Mouse (Mus musculus): ENCODE results near the gene Alox5ap. TPM values are rescaled to one million over a fixed set of nuclear protein-coding genes. Genes with fewer than 3 reads are reported as not detected.

Gene Alox5ap
- polyA plus RNA-seq, 1 experiment = 8.2 TPM

DNA sequence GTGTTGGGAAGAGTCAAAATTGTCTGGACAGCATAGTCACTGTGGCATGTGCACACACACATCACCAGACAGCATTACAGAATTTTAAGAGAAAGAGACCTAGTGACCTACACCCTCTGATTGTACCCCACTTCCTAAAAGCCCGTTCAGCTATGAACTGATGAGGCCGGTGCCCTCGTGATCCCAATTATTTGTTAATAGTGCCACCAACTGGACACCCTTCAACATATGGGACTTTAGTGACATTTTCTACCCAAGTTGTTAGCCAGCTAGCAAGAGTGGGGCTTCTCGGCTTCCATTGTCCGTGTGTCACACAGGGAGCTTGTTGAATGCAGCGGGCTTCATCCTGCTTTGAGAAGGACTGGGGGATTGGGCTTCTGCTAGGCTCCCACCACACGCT is 21.5 kb downstream of the Alox5ap start:
- no peaks in the 10 kb centered on the region for H3K27me3 ChIP-seq (ENCODE audit: control insufficient read depth, insufficient read depth, insufficient read length)
- H3K79me2 ChIP-seq (ENCODE audit: control insufficient read depth, insufficient read depth) = no peaks in the 10 kb centered on the region

DNA sequence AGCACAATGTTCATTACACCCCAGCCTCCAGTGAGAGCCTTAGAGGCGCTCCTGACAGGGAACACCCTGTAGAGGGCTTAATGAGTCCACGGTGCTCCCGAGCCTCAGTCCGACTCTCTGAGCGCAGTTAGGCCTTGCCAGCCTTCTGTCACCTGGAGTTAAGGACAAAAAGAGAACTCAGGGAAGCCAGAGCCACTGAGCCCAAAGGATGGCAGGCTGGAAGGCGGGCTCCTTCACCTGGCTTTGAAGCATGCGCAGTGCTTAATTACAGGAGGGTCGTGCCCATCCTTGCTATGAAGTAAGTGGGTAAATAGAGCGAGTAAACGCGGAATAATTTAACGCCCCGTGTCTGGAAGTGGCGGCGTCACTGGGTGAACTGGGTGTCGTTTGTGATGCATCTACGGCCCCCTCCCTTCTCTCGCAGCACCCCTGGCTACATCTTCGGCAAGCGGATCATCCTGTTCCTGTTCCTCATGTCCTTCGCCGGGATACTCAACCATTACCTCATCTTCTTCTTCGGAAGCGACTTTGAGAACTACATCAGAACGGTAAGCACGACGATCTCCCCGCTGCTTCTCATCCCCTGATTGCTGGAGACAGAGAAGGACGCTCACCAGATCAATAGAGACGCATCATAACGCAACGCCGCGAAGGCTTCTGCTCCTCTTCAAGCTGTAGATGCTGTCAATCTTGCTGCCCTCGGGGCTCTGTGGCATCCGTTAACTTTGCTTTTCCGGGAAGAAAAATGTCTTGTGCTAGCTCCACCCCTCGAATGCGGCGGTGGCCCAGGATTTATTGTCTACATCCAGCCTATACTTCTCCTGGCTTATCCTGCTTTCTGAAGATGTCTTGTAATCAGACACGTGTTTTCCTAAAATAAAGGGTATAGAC is 22.8 kb downstream of the Alox5ap start:
- TF ChIP-seq CTCF (IDR thresholded peaks at IDR 0.05; ENCODE audit: control insufficient read depth, insufficient read depth, insufficient read length) (no peak), MAX (IDR thresholded peaks at IDR 0.05) (no peak)
- H3K36me3 ChIP-seq (ENCODE audit: control insufficient read depth, insufficient read depth) = no peaks in the 10 kb centered on the region
- H3K79me2 ChIP-seq (ENCODE audit: control insufficient read depth, insufficient read depth) = no peaks in the 10 kb centered on the region
- no peak overlapping the region for H3K4me3 ChIP-seq (ENCODE audit: insufficient read depth, poor library complexity, severe bottlenecking)
- no peak overlapping the region for H3ac ChIP-seq (ENCODE audit: control insufficient read depth, insufficient read length, low read depth)
- no peaks in the 10 kb centered on the region for H3K27me3 ChIP-seq (ENCODE audit: control insufficient read depth, insufficient read depth, insufficient read length)
- no peaks in the 10 kb centered on the region for H3K79me3 ChIP-seq (ENCODE audit: low read depth)

More for the DNA sequence above, 21.5 kb downstream of the Alox5ap start:
- Histone ChIP-seq H3K36me3 (ENCODE audit: control insufficient read depth, insufficient read depth) (no peaks in the 10 kb centered on the region), H3ac (ENCODE audit: control insufficient read depth, insufficient read length, low read depth) (no peak overlapping the region), H3K79me3 (ENCODE audit: low read depth) (no peaks in the 10 kb centered on the region), H3K4me3 (ENCODE audit: insufficient read depth, poor library complexity, severe bottlenecking) (no peak overlapping the region)
- TF ChIP-seq CEBPB (IDR thresholded peaks at IDR 0.05; ENCODE audit: low read depth) (no peak), CTCF (IDR thresholded peaks at IDR 0.05; ENCODE audit: control insufficient read depth, insufficient read depth, insufficient read length) (peak; percentile 5)

DNA sequence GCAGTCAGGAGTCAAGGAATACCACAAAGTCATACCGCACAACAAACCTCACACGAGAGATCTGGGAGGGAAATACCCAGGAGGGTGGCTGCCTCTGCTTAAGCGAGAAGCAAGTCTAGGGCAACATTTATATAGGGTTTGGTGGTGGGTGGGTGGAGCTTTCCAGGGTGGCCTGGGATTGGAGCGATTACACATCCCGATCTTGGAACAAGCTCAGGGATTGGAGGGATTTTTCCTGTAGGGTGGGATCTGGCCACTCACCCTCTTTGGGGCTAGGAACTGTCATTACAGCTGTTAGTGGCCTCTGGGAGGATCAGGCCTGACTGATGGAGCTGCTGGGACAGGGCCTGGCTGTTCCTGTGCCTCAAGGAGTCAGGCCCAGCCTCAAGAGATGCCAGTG is 26.7 kb downstream of the Alox5ap start:
- H3K79me2 ChIP-seq (ENCODE audit: control insufficient read depth, insufficient read depth) = no peaks in the 10 kb centered on the region
- no peak overlapping the region for H3ac ChIP-seq (ENCODE audit: control insufficient read depth, insufficient read length, low read depth)
- H3K4me3 ChIP-seq (ENCODE audit: insufficient read depth, poor library complexity, severe bottlenecking) = no peak overlapping the region
- no peaks in the 10 kb centered on the region for H3K27me3 ChIP-seq (ENCODE audit: control insufficient read depth, insufficient read depth, insufficient read length)
- no peaks in the 10 kb centered on the region for H3K36me3 ChIP-seq (ENCODE audit: control insufficient read depth, insufficient read depth)
- TF ChIP-seq CTCF (IDR thresholded peaks at IDR 0.05; ENCODE audit: control insufficient read depth, insufficient read depth, insufficient read length) (no peak), CEBPB (IDR thresholded peaks at IDR 0.05; ENCODE audit: low read depth) (no peak), MYOD1 (IDR thresholded peaks at IDR 0.05; ENCODE audit: control insufficient read depth, insufficient read length, low read depth) (no peak), MYOG (IDR thresholded peaks at IDR 0.05; ENCODE audit: control insufficient read depth, extremely low read depth, insufficient read length) (no peak), MAX (IDR thresholded peaks at IDR 0.05) (no peak), USF1 (IDR thresholded peaks at IDR 0.05; ENCODE audit: low read depth) (no peak), FOSL1 (IDR thresholded peaks at IDR 0.05; ENCODE audit: insufficient read depth, low read length, poor library complexity, severe bottlenecking) (no peak)
- no peaks in the 10 kb centered on the region for H3K79me3 ChIP-seq (ENCODE audit: low read depth)

GRCm38 (mm10) chr5:149293071-149293470 is 28.5 kb downstream of the Alox5ap start:
- TF ChIP-seq USF1 (IDR thresholded peaks at IDR 0.05; ENCODE audit: low read depth) = no peak
- TF ChIP-seq MAX (IDR thresholded peaks at IDR 0.05) = no peak

DNA sequence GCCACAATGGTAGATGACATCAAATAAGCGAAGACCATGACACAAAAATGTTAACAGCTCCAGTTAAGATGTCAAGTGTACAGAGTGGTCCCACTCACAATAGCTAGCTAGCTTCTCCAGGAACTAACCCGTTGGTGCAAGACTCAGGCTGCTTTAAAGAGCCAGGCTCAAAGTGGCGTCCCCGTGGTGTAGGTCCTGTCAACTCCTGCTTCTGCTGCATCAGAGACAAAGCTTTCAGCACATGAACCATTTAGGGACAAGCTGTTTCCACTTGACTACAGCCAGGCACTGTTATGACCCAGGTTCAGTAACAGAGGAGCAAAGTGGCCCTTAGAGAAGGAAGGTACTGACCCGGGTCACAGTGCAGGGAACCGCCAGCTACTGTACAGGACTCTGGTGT is 32.2 kb downstream of the Alox5ap start:
- no peak overlapping the region for H3ac ChIP-seq (ENCODE audit: control insufficient read depth, insufficient read length, low read depth)
- no peak for TF ChIP-seq CEBPB (IDR thresholded peaks at IDR 0.05; ENCODE audit: low read depth)
- TF ChIP-seq MYOD1 (IDR thresholded peaks at IDR 0.05; ENCODE audit: control insufficient read depth, insufficient read length, low read depth) = no peak
- TF ChIP-seq MAX (IDR thresholded peaks at IDR 0.05) = no peak
- no peak for TF ChIP-seq USF1 (IDR thresholded peaks at IDR 0.05; ENCODE audit: low read depth)
- TF ChIP-seq FOSL1 (IDR thresholded peaks at IDR 0.05; ENCODE audit: insufficient read depth, low read length, poor library complexity, severe bottlenecking) = no peak
- TF ChIP-seq MYOG (IDR thresholded peaks at IDR 0.05; ENCODE audit: control insufficient read depth, extremely low read depth, insufficient read length) = no peak
- no peak for TF ChIP-seq CTCF (IDR thresholded peaks at IDR 0.05; ENCODE audit: control insufficient read depth, insufficient read depth, insufficient read length)
- no peaks in the 10 kb centered on the region for H3K79me3 ChIP-seq (ENCODE audit: low read depth)
- no peaks in the 10 kb centered on the region for H3K36me3 ChIP-seq (ENCODE audit: control insufficient read depth, insufficient read depth)
- no peaks in the 10 kb centered on the region for H3K27me3 ChIP-seq (ENCODE audit: control insufficient read depth, insufficient read depth, insufficient read length)
- H3K79me2 ChIP-seq (ENCODE audit: control insufficient read depth, insufficient read depth) = no peaks in the 10 kb centered on the region
- no peak overlapping the region for H3K4me3 ChIP-seq (ENCODE audit: insufficient read depth, poor library complexity, severe bottlenecking)

More at GRCm38 (mm10) chr5:149293071-149293470, 28.5 kb downstream of the Alox5ap start:
- Histone ChIP-seq H3K4me3 (ENCODE audit: insufficient read depth, poor library complexity, severe bottlenecking) (no peak overlapping the region), H3K36me3 (ENCODE audit: control insufficient read depth, insufficient read depth) (no peaks in the 10 kb centered on the region), H3K27me3 (ENCODE audit: control insufficient read depth, insufficient read depth, insufficient read length) (no peaks in the 10 kb centered on the region), H3K79me2 (ENCODE audit: control insufficient read depth, insufficient read depth) (no peaks in the 10 kb centered on the region), H3K79me3 (ENCODE audit: low read depth) (no peaks in the 10 kb centered on the region), H3ac (ENCODE audit: control insufficient read depth, insufficient read length, low read depth) (no peak overlapping the region)

DNA sequence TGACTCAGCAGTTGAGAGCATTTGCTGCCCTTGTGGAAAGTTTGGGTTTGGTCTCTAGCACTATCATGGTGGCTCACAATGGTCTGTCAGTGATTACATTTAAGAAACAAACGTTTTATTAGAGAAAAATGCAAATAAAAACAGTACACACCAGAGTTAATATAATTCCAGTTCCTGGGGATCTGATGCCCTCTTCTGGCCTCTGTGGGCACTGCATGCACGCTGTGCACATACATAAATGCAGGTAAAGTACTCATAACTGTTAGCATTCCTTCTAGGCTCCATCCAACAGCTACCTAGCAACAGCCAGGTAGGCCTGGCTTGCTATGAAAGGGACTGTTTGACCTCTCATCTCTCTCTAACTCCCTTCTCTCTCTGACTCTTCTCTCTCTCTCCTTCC is 32.9 kb downstream of the Alox5ap start:
- no peaks in the 10 kb centered on the region for H3K36me3 ChIP-seq (ENCODE audit: control insufficient read depth, insufficient read depth)
- no peak overlapping the region for H3ac ChIP-seq (ENCODE audit: control insufficient read depth, insufficient read length, low read depth)

More for the DNA sequence above, 32.9 kb downstream of the Alox5ap start:
- TF ChIP-seq MYOG (IDR thresholded peaks at IDR 0.05; ENCODE audit: control insufficient read depth, extremely low read depth, insufficient read length) (no peak), FOSL1 (IDR thresholded peaks at IDR 0.05; ENCODE audit: insufficient read depth, low read length, poor library complexity, severe bottlenecking) (no peak), CEBPB (IDR thresholded peaks at IDR 0.05; ENCODE audit: low read depth) (no peak), MYOD1 (IDR thresholded peaks at IDR 0.05; ENCODE audit: control insufficient read depth, insufficient read length, low read depth) (no peak)
- H3K4me3 ChIP-seq (ENCODE audit: insufficient read depth, poor library complexity, severe bottlenecking) = no peak overlapping the region
- no peaks in the 10 kb centered on the region for H3K79me2 ChIP-seq (ENCODE audit: control insufficient read depth, insufficient read depth)
- H3K79me3 ChIP-seq (ENCODE audit: low read depth) = no peaks in the 10 kb centered on the region
- H3K27me3 ChIP-seq (ENCODE audit: control insufficient read depth, insufficient read depth, insufficient read length) = no peaks in the 10 kb centered on the region
